Mouse (Mus musculus) myocyte (in vitro differentiated cells): ENCODE measurements around the gene Hmgxb4.

ENCODE experiments used
- CEBPB ChIP-seq: IDR thresholded peaks from 2 replicates; pipeline ENCODE4 v1.6.1; 2011; ENCODE audit warnings: mild to moderate bottlenecking, moderate library complexity; ENCODE audit not compliant: poor library complexity, insufficient read depth, severe bottlenecking
- E2F4 ChIP-seq: IDR thresholded peaks from one replicate; pipeline ENCODE4 v1.6.1; 2011; ENCODE audit warnings: mild to moderate bottlenecking, control low read depth, moderate library complexity; ENCODE audit not compliant: insufficient read depth
- MAX ChIP-seq: IDR thresholded peaks from one replicate; pipeline ENCODE4 v1.6.1; 2011; ENCODE audit warnings: low read depth, mild to moderate bottlenecking, control low read depth
- MYOD1 ChIP-seq, 3 experiments: IDR thresholded peaks; one replicate each; pipeline ENCODE4 v1.6.1; 2011; ENCODE audit warnings: control low read depth in 2 of 3, low read depth in 2 of 3, mild to moderate bottlenecking in 2 of 3, moderate library complexity in 1 of 3; ENCODE audit not compliant: insufficient read length in 2 of 3, control insufficient read depth in 1 of 3
- MYOG ChIP-seq, 3 experiments: IDR thresholded peaks; one replicate each; pipeline ENCODE4 v1.6.1; 2011; ENCODE audit warnings: control low read depth in 2 of 3, low read depth in 2 of 3, mild to moderate bottlenecking in 2 of 3; ENCODE audit not compliant: insufficient read length in 2 of 3, control insufficient read depth in 1 of 3, insufficient read depth in 1 of 3
- POLR2A ChIP-seq: IDR thresholded peaks from one replicate; pipeline ENCODE4 v1.6.1; 2011; ENCODE audit warnings: low read depth, mild to moderate bottlenecking, control low read depth, moderate library complexity; ENCODE audit not compliant: insufficient read length
- POLR2AphosphoS2 ChIP-seq: IDR thresholded peaks from one replicate; pipeline ENCODE4 v1.6.1; 2011; ENCODE audit warnings: low read depth, control low read depth; ENCODE audit not compliant: insufficient read length
- SRF ChIP-seq: IDR thresholded peaks from one replicate; pipeline ENCODE4 v1.6.1; 2011; ENCODE audit warnings: low read depth; ENCODE audit not compliant: control insufficient read depth, insufficient read length
- TCF12 ChIP-seq: IDR thresholded peaks from one replicate; pipeline ENCODE4 v1.6.1; 2011; ENCODE audit warnings: mild to moderate bottlenecking, control low read depth; ENCODE audit not compliant: poor library complexity, insufficient read depth, severe bottlenecking
- TCF3 ChIP-seq: IDR thresholded peaks from one replicate; pipeline ENCODE4 v1.6.1; 2011; ENCODE audit warnings: low read depth, control low read depth; ENCODE audit not compliant: insufficient read length
- USF1 ChIP-seq: IDR thresholded peaks from one replicate; pipeline ENCODE4 v1.6.1; 2011; ENCODE audit warnings: low read depth, mild to moderate bottlenecking, control low read depth, moderate library complexity

- TF ChIP-seq TCF12 (no peak), E2F4 (no peak), POLR2A (no peak), USF1 (no peak), CEBPB (no peak), POLR2AphosphoS2 (no peak), MAX (no peak), SRF (no peak), MYOG (IDR thresholded peaks at IDR 0.05; ENCODE audit: control insufficient read depth in 1 of 3, insufficient read depth in 1 of 3, insufficient read length in 2 of 3, low read depth in 2 of 3) (no peak), TCF3 (no peak), MYOD1 (IDR thresholded peaks at IDR 0.05; ENCODE audit: control insufficient read depth in 1 of 3, insufficient read length in 2 of 3, low read depth in 2 of 3) (no peak)
Observed at GRCm38 (mm10) chr8:75042974-75043373, 49.8 kb downstream of the Hmgxb4 start.
